Mouse (Mus musculus) kidney, postnatal 14 days (tissue): ENCODE results near the gene Dtl.

Experiments
- DNase-seq: peaks from one replicate; pipeline ENCODE4 v3.0.0; 2022; ENCODE audit warnings: mixed read lengths

The Dtl gene

GRCm38 (mm10) chr1:191575458-191576247, at the start of gene Dtl, which contains the start of gene Ints7:
Gene Dtl (minus strand): TSS chr1:191575544.
Gene Ints7 (plus strand): TSS chr1:191575636.
- DNase-seq = peak; percentile 100

DNA sequence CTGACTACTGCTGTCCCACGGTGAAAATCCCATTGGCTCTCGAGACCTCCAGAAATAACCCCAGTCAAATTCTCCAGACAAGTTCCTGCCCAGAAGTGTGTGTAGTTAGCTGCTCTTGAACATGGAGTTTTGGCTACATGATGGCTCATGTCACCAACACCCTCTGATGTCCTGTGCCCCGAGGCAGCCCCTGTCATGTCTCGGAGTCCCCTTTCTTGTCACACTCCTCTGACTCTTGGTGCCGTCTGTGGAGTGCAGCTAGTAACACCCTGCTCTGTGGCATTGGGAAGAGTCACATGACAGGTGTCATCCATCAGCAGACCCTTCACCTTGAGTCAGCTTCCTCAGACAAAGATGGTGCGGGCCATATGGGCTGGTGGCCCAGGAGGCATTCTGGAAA, 49.7 kb upstream of the Dtl start:
- no peak for DNase-seq

- DNase-seq = no peak
Measured at GRCm38 (mm10) chr1:191624492-191624891, 49.1 kb upstream of the Dtl start.

- no peak for DNase-seq
Measured at GRCm38 (mm10) chr1:191622801-191623200, 47.5 kb upstream of the Dtl start.

DNA sequence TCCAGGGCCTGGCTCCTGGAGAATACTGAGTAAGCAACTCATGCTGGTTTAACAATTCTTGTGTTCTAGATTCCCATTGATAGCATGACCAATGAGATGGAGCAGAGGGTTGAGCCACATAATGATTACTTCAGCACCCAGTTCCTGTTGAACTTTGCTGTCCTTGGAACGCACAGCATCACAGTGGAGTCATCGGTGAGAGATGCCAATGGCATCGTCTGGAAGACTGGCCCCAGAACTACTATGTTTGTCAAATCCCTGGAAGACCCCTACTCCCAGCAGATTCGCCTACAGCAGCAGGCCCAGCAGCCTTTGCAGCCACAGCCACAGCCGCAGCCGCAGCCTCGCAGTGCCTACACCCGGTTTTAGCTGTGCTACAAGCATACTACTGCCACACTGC, 45.8 kb upstream of the Dtl start:
- no peak for DNase-seq

DNA sequence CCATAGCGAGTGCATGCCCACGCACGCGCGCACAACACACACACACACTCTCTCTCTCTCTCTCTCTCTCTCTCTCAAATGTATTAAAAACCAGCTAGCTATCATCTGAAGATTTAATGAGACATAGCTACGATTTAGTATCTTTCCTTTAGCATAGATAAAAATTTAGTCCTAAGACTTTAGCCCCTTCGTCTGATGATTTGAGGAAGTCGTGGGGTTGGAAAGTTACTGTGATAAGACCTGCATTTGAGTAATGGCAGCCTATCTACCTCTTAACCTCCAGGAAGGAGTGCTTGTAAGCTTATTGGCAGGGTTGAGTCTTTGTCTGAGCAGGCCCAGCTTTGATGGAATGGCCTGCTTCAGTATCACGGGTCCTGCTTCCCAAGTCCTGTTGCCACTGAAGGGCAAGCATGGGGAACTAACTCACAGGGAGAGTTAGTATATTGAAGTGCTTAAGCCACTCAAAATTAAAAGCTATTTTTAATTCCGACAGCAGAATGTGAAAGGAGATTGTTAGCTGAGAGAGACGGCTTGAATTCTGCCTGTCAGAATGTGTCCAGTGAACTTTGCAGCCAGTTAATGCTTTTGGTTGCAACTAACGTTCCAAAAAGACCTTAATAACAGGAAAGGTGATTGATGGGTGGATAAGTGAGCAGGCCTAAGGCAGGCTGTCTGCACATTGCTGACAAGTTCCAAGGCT, 42.9 kb upstream of the Dtl start:
- no peak for DNase-seq

DNA sequence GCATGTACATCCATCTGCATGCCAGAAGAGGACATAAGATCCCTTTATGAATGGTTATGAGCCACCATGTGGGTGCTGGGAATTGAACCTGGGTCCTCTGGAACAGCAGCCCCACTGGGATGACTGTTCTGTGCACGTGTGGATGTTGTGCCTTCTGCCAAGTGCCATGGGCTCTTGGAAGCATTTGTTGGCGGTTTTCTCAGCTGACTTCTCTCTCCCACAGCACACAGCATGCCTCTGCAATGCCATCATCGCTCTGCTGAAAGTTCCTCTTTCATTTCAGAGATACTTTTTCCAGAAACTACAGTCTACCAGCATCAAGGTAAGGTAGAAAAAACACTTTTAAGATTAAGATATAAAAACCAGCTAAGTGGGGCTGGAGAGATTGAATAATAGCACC, 42.2 kb upstream of the Dtl start:
- no peak for DNase-seq

DNA sequence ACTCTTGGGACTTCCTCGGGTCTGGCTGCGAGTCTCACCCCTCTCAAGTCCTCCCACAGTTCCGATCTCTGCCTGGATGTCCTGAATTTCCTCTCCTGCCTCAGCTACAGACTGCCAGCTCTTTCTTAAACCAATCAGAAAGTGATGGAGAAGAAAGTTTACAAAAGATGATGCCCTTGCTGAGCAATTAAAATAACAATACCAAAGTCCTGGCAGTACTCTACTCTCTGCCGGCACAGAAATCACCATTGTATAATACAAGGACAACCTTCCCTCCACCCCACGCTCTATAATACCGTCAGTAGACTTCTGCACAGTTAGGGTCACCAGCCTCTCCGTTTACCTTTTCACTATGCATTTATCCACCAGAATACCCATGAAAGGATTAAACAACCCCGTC, 40.9 kb upstream of the Dtl start:
- DNase-seq = no peak

GRCm38 (mm10) chr1:191612877-191613276, 37.5 kb upstream of the Dtl start:
- no peak for DNase-seq

GRCm38 (mm10) chr1:191611686-191612085, 36.3 kb upstream of the Dtl start:
- DNase-seq = no peak

GRCm38 (mm10) chr1:191610357-191610756, 35.0 kb upstream of the Dtl start:
- DNase-seq = no peak

- no peak for DNase-seq
Measured at GRCm38 (mm10) chr1:191609578-191609977, 34.2 kb upstream of the Dtl start.

DNA sequence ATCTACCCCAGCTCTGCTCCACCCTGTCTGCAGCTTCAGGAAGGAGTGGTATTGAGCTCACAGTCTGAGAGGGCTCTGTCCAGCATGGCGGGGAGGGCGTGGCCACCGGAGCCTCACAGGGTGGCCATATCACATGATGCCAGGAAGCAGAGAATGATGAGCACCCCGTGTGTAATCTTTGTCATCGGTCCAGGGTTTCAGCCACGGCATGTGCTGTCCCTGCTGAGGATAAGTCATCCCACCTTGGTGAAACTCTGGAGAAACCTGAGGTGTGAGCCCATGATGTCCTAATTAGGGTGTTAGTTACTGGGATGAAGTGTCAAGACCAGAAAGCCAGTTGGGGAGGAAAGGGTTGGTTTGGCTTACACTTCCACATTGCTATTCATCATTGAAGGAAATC, 33.7 kb upstream of the Dtl start:
- DNase-seq = no peak

- no peak for DNase-seq
Measured at GRCm38 (mm10) chr1:191604690-191605089, 29.3 kb upstream of the Dtl start.

- DNase-seq = no peak
Measured at GRCm38 (mm10) chr1:191599210-191599609, 23.9 kb upstream of the Dtl start.

GRCm38 (mm10) chr1:191596076-191596475, 20.7 kb upstream of the Dtl start:
- DNase-seq = no peak

GRCm38 (mm10) chr1:191592016-191592720, 16.8 kb upstream of the Dtl start:
- DNase-seq = no peak

DNA sequence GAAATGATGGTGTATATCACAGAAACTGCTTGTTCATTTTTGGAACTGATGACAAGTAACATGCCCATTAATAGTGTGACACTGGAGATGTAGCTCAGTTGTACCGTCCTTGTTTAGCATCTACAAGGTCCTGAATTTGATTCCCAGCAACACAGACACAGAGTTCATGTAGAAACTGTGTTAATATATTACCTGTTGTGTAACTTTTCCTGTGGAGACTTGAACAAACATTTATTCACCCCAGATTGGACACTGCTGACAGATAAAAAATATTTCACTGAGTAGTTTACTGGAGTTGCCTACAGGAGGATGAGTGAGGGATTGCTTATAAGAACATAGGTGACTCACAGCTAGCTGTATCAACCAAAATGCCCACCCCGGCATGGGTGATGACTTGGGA, 13.4 kb upstream of the Dtl start:
- DNase-seq = no peak

- DNase-seq = no peak
Measured at GRCm38 (mm10) chr1:191587062-191587461, 11.7 kb upstream of the Dtl start.

- DNase-seq = no peak
Measured at GRCm38 (mm10) chr1:191585704-191586103, 10.4 kb upstream of the Dtl start.

DNA sequence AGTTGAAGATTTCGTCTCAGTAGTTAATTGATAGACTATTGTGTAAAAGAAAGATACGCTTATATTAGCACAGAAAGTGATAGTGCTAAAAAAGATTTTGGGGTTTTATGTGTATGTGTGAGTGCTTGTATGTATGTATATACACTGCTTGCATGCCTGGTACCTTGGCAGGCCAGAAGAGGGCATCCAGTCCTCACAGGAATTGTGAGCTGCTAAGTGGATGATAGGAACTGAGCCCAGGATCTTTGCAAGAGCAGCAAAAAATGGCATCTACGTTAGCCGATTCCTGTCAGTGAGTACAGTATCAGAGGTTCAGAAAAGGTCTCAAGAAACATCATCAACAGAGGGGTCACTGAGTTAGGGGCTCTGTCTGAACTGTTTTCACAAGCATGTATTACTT, 9.1 kb upstream of the Dtl start:
- no peak for DNase-seq

DNA sequence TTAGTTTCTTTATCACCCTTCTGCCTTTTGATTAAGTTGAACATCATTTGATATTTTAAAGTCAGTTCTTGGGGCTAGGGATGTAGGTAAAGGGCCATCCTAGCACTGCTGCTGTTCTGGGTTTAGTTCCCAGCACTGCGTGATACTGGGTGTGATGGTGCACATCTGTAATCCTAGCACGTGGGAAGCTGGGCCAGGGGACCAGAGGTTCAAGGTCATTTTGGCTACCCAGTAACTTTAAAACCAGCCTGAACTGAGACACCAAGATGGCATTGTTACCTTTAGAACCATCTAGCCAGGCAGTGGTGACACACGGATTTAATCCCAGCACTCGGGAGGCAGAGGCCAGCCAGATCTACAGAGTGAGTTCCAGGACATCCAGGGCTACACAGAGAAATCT, 8.5 kb upstream of the Dtl start:
- no peak for DNase-seq

GRCm38 (mm10) chr1:191581641-191582040, 6.3 kb upstream of the Dtl start:
- DNase-seq = no peak

- no peak for DNase-seq
Measured at GRCm38 (mm10) chr1:191579524-191579923, 4.2 kb upstream of the Dtl start.
